Mouse (Mus musculus): ENCODE measurements at regions not wholly inside any gene's neighbourhood (a gene's known extent, or its start where the extent isn't known, plus 50 kb on each side); places are given as distances from the start of the nearest gene placed in this dataset.
A peak's percentile ranks its signal among the peaks of the same experiment; 100 is the strongest.

DNA sequence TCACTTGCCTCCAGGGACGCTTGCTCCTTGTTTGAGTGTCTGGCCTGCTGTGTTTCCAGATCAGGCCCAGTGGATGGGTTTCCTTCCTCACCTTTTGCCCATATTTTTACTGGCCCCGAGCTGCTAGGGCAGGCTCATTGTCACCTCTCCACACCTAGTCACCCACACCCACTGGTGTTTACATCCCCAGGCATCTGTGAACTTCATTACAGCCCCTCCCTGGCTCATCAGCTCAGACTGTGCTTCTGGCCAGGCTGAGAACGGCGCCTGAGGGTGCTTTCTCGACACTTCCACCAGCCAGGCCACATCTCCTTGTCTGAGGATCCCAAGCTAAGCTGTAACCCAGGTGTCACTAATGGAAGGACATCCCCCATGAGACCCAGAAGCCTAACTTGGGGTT, 129.8 kb upstream of the Klf4 start:
- ATAC-seq (replicated peaks; ENCODE audit: poor library complexity, severe bottlenecking) = no peak

DNA sequence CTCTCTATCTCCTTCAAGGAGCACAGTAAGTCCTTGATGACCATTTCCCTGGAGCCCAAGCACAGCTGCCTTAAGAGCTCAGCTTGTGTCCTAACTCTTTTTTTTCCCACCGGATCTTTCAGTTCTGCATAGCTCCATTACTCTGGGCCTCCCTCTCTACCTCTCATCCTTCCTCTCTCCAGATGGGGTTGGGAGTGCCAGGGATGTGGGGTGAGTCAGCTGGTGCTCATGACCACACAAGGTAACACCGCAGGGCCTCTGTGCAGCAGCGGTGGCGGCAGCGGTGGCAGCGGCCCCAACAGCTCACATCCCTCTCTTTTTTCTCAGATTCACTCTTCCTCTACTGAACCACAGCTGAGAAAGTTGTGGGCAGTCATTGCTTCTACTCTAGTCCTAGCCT, 126.6 kb upstream of the Klf4 start:
- no peak for ATAC-seq (replicated peaks; ENCODE audit: poor library complexity, severe bottlenecking)

DNA sequence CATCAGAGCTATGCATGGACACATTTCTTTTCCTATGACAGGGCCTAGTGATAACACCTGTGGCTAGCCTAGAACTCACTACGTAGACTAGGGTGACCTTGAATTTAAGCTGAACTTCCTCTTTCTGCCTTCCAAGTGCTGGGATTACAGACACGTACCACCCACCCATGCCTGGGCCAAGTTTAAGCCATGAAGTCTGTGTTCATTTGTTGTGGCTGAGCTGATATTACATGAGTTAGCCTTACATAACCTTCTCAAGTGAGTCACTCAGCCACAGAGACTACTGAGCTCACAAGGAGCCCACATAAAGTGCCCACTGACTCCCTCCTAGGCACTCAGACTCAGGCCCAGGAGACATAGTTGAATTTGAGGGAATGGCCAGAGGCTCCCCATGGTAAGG, 123.1 kb upstream of the Klf4 start:
- ATAC-seq (replicated peaks; ENCODE audit: poor library complexity, severe bottlenecking) = peak; percentile 70

DNA sequence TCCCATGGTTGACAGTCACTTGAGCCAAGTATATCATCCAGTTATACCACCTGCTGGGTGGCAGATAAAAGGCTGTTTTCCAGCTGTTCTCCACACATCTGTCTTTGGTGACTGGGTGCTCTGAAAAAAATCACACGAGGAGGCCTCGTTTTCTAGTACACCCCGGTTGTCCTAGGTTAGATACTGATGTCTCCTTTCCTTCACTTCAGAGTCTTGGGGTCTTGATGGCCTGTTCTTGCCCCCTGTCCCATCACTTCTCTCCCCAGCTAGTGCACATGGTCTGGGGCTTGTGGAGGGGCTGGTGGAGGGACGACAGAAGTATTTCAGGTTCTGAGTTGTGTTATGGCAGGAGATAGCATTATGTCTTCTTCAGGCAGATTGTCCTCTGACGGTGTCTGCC, 120.4 kb upstream of the Klf4 start:
- ATAC-seq (replicated peaks; ENCODE audit: poor library complexity, severe bottlenecking) = no peak

DNA sequence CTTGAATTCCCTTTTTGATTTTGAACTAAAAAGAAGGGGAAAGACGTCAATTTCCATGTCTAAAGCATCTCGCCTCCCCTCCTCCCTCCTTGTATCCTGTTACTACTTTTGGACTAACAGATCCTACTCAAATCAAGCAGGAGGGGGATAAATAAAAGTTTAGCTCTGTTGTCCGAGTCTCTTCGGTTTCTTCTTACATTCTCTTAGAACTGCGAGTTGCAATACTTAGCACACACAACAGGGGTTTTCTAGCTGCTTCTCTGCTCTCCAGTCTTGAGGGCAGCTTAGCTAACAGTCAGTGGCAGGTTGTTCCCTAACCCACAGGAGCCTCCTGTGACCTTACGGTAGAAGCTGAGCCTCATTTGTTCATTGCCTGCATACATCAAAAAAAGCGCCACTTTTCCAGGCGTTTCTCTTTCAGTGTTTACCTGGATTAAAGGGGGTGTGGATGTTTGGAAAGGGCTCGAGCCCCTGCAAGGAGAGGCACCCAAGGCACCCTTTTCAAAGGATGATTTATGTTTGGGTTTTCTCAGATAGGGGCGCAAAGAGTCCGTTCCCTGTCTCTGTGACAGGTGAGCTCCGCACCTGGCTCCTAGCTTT, 119.6 kb upstream of the Klf4 start:
- no peak for ATAC-seq (replicated peaks; ENCODE audit: poor library complexity, severe bottlenecking)

DNA sequence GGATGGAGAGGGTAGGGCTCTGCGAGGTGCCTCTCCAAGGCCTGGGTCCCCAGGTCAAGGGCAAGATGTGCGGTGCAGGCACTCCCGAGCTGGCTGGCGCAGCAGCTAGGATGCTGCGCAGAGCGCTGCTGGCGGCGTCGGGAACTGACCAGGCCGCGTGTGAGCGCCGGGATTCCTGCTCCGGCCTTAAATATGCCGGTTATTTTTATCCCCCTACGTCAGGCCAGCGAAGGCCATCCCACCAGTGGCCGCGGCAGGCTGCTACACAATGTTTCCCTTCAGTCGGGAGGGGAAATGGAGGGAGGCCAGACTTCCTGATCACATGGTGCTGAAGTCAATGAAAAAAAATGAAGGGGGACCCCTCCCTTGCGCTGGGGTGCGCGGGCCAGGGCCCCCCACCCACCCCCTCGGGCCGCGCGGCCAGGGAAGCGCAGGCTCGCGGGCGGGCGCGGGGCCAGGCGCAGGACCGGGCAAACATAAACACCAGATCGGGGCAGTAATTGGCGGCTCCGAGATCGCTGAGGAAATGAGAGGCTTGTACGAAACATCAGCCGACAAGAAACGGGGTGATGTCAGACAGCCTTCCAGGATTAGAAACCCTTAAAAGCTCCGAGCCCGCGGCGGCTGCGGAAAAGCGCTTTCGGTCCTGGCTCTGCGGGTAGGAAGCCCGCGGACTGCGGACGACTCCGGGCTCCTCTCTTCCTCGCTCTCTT, 118.9 kb upstream of the Klf4 start:
- peak; percentile 81 for ATAC-seq (replicated peaks; ENCODE audit: poor library complexity, severe bottlenecking)

DNA sequence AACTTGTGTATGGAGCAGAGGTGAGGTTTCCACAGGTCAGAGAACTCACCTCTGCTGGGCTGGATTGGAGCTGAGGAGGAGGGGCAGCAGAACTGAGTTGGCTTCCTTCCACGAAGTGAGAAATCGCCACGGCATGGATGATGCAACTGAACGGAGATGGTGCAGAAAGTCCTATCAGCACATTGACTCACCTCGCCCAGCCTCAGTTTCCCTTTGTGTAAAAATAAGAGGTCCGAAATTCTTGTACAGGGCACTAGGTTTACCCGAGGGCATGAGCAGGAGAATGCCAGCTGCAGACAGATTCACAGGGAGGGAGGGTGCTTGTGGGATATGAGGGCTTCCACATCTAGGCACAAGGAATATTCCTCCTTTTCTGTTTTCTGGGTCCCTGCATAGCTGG, 117.9 kb upstream of the Klf4 start:
- ATAC-seq (replicated peaks; ENCODE audit: poor library complexity, severe bottlenecking) = no peak

DNA sequence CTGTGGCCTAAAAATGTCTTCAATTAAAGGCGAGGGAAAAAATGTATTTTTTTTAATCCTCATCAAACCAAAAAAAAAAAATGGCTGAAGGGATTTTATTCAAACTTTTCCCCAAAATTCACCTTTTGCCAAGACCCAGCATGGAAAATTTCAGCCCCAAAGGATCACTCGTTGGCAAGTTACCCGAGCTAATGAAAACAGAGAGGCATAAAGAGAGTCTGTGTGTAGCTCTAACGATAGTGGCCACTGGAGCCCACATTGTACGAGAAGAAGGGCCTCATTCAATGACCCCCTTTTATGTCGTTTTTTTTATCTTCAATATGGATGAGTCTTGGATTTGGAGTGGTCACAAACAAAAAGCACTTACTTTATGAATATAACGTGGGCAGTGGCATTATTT, 116.1 kb upstream of the Klf4 start:
- ATAC-seq (replicated peaks; ENCODE audit: poor library complexity, severe bottlenecking) = no peak

DNA sequence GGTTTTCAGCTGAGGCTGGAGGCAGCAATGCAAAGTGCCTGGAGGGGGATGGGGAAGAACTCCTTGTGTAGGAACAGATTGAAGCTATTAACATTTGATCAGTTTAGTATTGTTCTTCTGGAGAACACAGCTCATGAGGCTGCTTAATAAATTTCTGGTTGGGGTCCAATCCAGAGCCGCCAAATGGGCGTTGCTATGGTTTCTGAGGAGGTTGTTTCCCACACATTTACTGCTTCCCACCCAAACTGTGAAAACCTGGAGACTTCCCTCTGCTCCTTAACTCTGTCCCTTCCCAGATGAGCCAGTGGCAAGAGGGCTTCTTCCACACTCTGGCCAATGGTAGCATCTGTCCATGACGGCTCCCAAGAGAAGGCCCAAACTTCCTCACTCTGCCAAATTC, 113.2 kb upstream of the Klf4 start:
- ATAC-seq (replicated peaks; ENCODE audit: poor library complexity, severe bottlenecking) = no peak

DNA sequence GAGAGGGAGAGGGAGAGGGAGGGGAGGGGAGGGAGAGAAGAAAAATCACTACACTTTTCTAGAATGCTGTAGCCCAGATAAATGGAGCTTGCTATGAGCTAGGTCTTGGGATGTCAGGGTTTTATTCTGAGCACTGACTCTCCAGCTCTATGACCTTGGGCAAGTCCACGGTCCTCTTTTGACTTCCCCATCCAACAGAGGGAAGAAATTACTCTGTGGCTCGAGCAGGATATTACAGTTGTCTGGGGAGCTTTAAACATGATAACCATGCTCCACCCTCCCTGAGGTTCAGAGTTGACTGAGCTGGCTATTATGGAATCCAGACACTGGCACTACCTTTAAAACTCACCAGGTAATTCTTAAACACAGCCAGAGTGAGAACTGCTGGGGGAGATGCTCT, 112.6 kb upstream of the Klf4 start:
- ATAC-seq (replicated peaks; ENCODE audit: poor library complexity, severe bottlenecking) = peak; percentile 30; the same call in 1 of the 2 replicates

DNA sequence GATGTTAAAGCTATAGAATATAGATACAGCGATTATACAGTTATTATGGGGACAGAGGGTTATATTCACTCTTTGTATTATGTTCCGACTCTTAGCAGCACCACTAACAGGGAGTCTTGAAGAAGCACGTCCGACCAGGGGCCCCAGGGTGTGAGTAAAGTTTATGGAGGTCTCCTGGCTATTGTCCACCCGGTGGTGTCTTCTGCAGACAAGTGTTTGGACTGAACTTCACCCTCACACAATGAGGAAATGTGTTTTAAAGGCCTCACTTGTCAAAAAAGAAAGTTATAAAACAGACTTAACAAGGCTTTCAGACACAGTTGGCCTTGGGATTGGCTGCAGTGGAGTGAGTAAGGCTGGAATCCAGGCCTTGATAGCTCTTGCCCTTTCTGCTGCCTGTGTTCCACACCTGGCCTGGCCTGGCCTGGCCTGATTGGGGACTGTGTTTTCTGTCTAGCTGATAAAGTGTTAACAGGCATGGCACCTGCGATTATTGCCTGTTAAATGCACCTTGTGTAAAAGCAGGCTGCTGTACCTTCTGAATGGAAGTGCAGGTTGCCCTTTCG, 102.8 kb upstream of the Klf4 start:
- ATAC-seq (replicated peaks; ENCODE audit: poor library complexity, severe bottlenecking) = no peak

DNA sequence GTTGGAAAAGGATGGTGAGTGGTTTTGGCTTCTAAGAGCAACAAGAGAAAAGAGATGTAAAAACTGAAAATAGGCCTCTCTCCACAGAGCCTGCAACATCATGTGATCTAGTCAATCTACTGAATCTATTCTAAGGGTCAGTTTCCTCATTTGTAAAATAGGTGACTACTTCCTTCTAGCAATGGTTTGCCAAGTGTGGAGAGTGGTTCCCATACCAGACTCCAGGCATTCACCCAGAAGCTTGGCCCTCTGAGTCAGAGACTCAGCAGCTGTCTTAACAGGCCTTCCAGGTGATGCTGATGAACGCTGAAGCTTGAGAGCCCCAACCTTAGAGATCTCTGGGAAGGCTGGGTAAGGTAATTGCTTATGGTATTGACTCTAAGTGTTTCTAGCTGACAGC, 98.9 kb upstream of the Klf4 start:
- ATAC-seq (replicated peaks; ENCODE audit: poor library complexity, severe bottlenecking) = peak; percentile 65

DNA sequence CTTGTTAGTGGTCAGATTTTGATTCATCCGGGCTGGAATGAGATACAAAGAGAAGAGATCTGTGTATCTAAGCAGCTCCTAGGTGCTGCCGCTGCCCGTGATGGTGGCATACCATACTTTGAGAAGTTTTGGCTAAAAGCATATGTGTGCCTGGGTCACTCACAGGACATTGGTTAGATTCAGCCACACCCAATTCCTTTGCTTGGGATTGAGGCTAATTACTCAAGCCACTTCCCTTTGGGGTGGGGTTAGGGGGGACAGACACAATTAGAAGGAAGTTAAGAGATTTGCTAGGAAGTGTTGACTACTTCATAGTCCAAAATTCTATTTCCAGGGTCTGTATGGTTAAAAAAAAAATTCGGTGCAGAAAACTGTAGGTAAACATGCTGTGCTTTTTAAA, 97.9 kb upstream of the Klf4 start:
- ATAC-seq (replicated peaks; ENCODE audit: poor library complexity, severe bottlenecking) = peak; percentile 82

DNA sequence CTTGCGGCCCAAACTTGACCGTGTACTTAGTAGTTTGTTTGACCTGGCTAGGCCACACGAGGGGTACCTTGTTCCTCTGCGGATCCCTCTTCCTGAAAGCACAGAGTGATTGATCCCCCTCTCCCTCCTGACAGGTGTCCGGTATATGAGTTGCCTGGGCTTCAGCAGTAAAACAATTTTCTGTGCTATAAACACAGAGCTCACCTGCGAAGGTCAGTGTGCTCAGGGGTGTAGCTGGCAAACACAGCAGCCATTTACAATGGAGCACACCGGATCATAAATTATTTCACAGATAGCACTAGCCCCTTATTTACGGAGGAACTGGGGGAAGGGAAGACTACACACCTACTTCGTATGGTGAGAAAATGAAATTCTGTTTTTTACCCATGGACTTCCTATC, 92.5 kb upstream of the Klf4 start:
- ATAC-seq (replicated peaks; ENCODE audit: poor library complexity, severe bottlenecking) = no peak

DNA sequence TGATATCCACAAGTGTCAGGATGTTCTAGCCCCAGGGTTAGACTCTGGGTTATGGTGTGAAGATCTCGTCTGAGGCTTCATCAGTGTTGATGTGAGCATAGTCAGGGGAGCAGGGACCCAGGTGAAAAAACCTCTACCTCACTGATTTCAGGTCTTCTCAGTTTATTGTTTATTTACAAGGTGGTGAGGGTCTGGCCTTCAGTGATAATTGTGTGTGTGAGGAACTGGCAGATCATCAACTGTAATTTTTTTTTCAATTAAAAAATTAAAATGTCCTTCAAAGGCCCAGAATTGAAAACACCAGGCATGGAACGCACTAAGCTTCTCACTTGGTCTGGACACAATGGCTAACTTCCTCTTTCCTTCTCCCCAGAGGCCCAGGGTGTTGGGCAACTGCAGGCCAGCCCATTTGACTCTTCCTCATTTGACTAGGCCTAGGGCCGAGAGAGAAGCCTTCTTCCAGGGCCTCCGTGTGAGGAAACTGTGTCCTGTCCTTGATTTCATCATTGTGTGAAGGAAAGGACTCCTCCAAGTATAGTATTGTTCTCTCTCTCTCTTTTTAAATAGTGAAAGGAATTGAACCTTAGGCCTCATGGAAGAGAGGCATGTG, 91.0 kb upstream of the Klf4 start:
- peak; percentile 100 for ATAC-seq (replicated peaks; ENCODE audit: poor library complexity, severe bottlenecking)

DNA sequence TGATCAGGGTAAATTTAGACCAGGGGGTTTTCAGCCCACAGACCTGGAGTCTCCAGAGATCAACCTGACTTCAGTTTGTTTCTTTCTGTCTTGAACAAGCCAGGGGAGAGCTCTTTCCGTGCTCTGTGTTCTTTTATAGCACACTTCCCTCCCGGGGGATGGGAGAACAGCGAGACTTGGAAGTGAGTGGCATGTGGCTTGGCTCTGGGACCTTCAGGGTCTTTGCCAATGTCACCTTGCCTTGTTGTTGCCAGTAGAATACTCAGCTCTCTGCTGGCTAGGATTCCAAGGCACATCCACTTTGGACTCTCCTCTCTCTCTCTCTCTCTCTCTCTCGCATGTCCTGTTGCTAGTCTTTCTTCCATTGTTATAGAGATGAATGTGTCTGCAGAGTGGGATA, 90.4 kb upstream of the Klf4 start:
- no peak for ATAC-seq (replicated peaks; ENCODE audit: poor library complexity, severe bottlenecking)

DNA sequence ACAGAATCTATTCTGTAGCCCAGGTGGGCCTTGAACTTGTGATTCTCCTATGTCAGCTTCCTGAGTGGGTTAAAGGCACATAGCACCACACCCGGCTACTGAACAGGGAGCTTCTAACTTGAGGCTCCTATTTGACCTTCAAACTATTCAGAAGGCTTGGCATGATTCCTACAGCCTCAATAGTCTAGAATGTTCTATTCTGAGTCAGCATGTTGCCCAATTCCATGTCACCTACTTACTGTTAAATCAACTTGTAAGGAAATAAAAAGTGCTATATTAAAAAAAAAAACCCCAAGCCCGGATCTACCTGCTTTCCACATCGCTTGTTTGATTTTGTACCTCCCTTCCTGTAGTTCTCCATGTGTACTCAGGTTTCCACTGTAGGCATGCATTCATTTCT, 87.6 kb upstream of the Klf4 start:
- no peak for ATAC-seq (replicated peaks; ENCODE audit: poor library complexity, severe bottlenecking)

DNA sequence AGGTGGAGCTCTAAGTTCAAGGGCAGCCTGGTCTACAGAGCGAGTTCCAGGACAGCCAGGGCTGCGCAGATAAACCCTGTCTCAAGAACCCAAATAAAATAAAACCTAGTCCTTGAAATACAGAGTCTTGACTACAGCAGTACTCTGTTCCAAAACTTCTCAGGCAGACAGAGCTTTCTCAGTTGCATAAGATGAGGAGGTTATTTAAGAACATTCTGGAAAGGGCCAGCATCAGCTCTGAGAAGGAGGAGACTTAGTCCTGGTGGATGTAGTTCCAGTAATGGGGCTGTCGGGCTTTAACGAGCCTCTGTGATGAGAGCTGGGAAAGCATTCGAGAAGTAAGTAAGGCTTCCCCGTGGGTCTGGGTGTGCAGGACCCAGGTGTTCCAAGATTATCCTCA, 83.5 kb upstream of the Klf4 start:
- no peak for ATAC-seq (replicated peaks; ENCODE audit: poor library complexity, severe bottlenecking)

DNA sequence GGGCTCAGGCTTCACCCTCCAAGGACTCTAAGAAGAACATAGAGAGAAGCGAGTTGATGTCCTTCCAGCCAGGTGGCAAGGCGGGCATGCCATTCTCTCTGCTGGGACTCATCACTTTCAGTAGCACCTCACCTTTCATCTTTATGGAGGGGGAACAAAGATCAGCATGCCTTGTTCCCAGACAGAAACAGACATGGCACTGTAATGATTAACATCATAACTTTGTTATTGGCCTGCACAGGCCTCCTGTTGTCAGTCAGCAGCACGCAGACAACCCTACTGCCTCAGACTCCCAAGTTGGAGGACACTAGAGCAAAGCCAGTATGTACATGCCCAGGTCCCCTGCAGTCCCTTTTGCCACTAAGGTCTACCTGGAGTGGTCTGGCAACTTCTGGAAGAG, 81.3 kb upstream of the Klf4 start:
- no peak for ATAC-seq (replicated peaks; ENCODE audit: poor library complexity, severe bottlenecking)

DNA sequence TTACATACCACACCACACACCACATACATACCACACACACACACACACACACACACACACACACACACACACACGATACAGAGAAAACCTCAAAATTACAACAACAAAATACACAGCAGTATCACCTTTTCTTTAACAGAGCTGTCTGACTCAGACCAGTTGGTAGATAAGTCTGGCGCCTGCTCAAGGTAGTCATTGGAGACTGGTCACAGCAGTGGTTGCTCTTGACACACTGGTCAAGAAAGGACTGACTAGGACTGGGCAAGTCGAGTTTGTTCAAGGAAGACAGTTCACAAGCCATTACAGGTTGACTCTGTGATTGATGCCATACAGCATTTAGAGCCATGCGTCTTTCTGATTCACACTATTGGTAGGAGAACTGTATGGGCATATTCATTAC, 78.7 kb upstream of the Klf4 start:
- ATAC-seq (replicated peaks; ENCODE audit: poor library complexity, severe bottlenecking) = no peak

DNA sequence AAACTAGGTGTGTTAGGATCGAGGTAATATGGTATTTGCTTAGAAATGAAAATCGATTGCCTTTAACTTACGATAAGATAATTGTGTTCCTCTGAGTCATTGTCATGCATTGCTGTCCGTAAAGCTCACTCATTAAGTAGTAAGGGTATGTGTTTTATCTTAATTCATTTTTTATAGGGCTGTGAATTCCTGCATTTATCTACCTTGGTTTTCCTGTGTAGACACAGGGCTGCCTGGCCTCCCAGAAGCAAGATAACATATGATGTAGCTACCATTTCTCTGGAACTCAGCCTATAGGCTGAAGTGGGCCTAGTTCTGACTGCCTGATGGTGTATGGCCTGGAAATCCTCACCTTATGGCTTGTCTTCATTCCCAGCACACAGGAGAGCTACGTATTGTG, 76.9 kb upstream of the Klf4 start:
- ATAC-seq (replicated peaks; ENCODE audit: poor library complexity, severe bottlenecking) = no peak

DNA sequence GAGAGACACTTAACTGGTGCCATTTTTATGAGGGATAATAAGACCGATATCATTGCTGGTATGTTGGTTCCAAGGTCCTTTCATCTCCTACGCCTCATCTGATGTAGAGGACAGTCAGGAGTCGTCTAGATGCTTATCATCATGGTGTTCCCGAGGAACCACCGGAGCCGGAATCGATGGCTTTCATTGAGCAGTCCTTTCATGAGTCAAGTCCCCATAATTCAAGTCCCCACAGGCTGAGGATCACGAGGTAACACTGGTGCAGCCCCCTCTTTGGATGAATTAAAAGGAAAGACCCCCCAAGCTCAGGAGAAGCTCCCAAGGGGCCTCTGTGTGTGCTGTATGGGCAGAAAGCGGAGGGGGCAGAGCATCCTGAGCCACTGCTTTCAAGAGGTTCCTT, 73.3 kb upstream of the Klf4 start:
- ATAC-seq (replicated peaks; ENCODE audit: poor library complexity, severe bottlenecking) = no peak
